Comparison of ENCODE assay signal across 9 mouse cellular contexts in genomic region chr3:96098616-96099267, GRCm38 (mm10). TPM values are rescaled to one million over a fixed set of nuclear protein-coding genes. Genes with fewer than 3 reads are reported as not detected.
DNase-seq lines count a peak whose midpoint lies in the region; ATAC-seq lines count a peak whose summit lies in the region.
"Had no signal": no experiment of that assay in that cellular context is flagged by ENCODE, and none has a peak within 500 bp of the region (broad histone marks: within the 10 kb centered on the region; RNA-seq: fewer than 3 reads in every experiment).

No protein-coding gene starts in this region.

- peak; percentile 15; the same call in 1 of the 2 replicates for ATAC-seq in limb, embryonic 13.5 days (ENCODE audit: low FRiP score, low read depth)
- peak; percentile 57 for ATAC-seq in common myeloid progenitor, adult 5-6 weeks (replicated peaks; ENCODE audit: low read depth, poor library complexity, severe bottlenecking)
- ATAC-seq in kidney, embryonic 14.5 days (ENCODE audit: low FRiP score, low TSS enrichment), result 0 out of 2 replicates have a peak, but pooled peaks have one; percentile 20

- WGBS in limb, embryonic 13.5 days, result 41% methylated on average over 7 of the region's 7 CpGs
- 65% methylated on average over 7 of the region's 7 CpGs for WGBS in limb, embryonic 10.5 days
- 52% methylated on average over 7 of the region's 7 CpGs for whole genome bisulfite sequencing in kidney, embryonic 14.5 days

- H3K9ac ChIP-seq in limb, embryonic 13.5 days, result no peak overlapping the region
- H3K9ac ChIP-seq in kidney, embryonic 14.5 days (ENCODE audit: low read depth, low read length), result no peak overlapping the region
- H3K9ac ChIP-seq: neural tube, embryonic 15.5 days had no signal

- no peak overlapping the region for H3K27ac ChIP-seq in limb, embryonic 13.5 days
- H3K27ac ChIP-seq in limb, embryonic 10.5 days, result no peak overlapping the region
- no peak overlapping the region for H3K27ac ChIP-seq in kidney, embryonic 14.5 days (ENCODE audit: low read depth, low read length)
- H3K27ac ChIP-seq: neural tube, embryonic 15.5 days had no signal

- H3K4me1 ChIP-seq in limb, embryonic 13.5 days, result peaks cover 18% of the 10 kb centered on the region
- H3K4me1 ChIP-seq in limb, embryonic 10.5 days, result peaks cover 8% of the 10 kb centered on the region
- H3K4me1 ChIP-seq in kidney, embryonic 14.5 days (ENCODE audit: control insufficient read depth, insufficient read depth, low read length), result peaks cover 7% of the 10 kb centered on the region; the same call in 1 of the 2 replicates

- H3K4me2 ChIP-seq in limb, embryonic 13.5 days (replicated peaks), result no peak overlapping the region
- H3K4me2 ChIP-seq in kidney, embryonic 14.5 days (replicated peaks; ENCODE audit: low read depth, low read length), result no peak overlapping the region
- H3K4me2 ChIP-seq: neural tube, embryonic 15.5 days had no signal

- H3K36me3 ChIP-seq in limb, embryonic 13.5 days, result no peaks in the 10 kb centered on the region
- no peaks in the 10 kb centered on the region for H3K36me3 ChIP-seq in limb, embryonic 10.5 days
- no peaks in the 10 kb centered on the region for H3K36me3 ChIP-seq in kidney, embryonic 14.5 days (ENCODE audit: control insufficient read depth, insufficient read depth, low read length)
- H3K36me3 ChIP-seq: neural tube, embryonic 15.5 days had no signal

- no peaks in the 10 kb centered on the region for H3K27me3 ChIP-seq in limb, embryonic 13.5 days
- no peaks in the 10 kb centered on the region for H3K27me3 ChIP-seq in limb, embryonic 10.5 days (ENCODE audit: low read depth, poor library complexity, severe bottlenecking)
- H3K27me3 ChIP-seq in kidney, embryonic 14.5 days (ENCODE audit: control insufficient read depth, insufficient read depth, low read length), result no peaks in the 10 kb centered on the region
- H3K27me3 ChIP-seq: neural tube, embryonic 15.5 days had no signal

- DNase-seq in limb, embryonic 10.5 days (ENCODE audit: low spot score), result no peak
- DNase-seq in skeletal muscle tissue, adult 2 months (ENCODE audit: low read depth, low spot score), result peak; percentile 85
- no peak for DNase-seq in layer of hippocampus, adult 18-20 months (ENCODE audit: low spot score in 2 of 2)
- DNase-seq in frontal cortex, postnatal 10 days (ENCODE audit: low spot score in 2 of 2), result no peak
- no peak for DNase-seq in spleen, postnatal 36 days (ENCODE audit: low spot score in 2 of 2)

- H3K9me3 ChIP-seq in limb, embryonic 13.5 days, result no peaks in the 10 kb centered on the region
- H3K9me3 ChIP-seq in limb, embryonic 10.5 days (replicated peaks), result no peaks in the 10 kb centered on the region
- H3K9me3 ChIP-seq in kidney, embryonic 14.5 days (ENCODE audit: control insufficient read depth, low read length), result no peaks in the 10 kb centered on the region
- H3K9me3 ChIP-seq: neural tube, embryonic 15.5 days had no signal

- H3K4me3 ChIP-seq in limb, embryonic 13.5 days, result no peak overlapping the region
- no peak overlapping the region for H3K4me3 ChIP-seq in limb, embryonic 10.5 days
- H3K4me3 ChIP-seq in kidney, embryonic 14.5 days (ENCODE audit: low read length), result no peak overlapping the region
- H3K4me3 ChIP-seq: neural tube, embryonic 15.5 days had no signal

RNA-seq across cellular contexts. Expression of gene Otud7b, which starts 5.6 kb away (rescaled TPM):
- 28.8 and 30.3 TPM in 2 replicates for polyA plus RNA-seq in limb, embryonic 13.5 days (2015; fragmentation: Nextera tagmentation; extraction: Ambion mirVana)
- 18.6 and 19.2 TPM in 2 replicates for polyA plus RNA-seq in limb, embryonic 10.5 days (2016; fragmentation: Nextera tagmentation; extraction: Ambion mirVana)
- 10.9 and 11.8 TPM in 2 replicates for total RNA-seq in common myeloid progenitor, adult 5-6 weeks (2017)
- 9.4 and 18.1 TPM in 2 replicates for polyA plus RNA-seq in kidney, embryonic 14.5 days (2014; fragmentation: Nextera tagmentation; extraction: Ambion mirVana)
- total RNA-seq in layer of hippocampus, adult 18-20 months (2021), result 10 to 100 TPM; 40.1 to 40.8 TPM

RNA-seq across cellular contexts. Expression of gene Vps45, which starts 40.5 kb away (rescaled TPM):
- 39.4 and 39.5 TPM in 2 replicates for polyA plus RNA-seq in limb, embryonic 13.5 days (2015; fragmentation: Nextera tagmentation; extraction: Ambion mirVana)
- 22.4 and 23.6 TPM in 2 replicates for polyA plus RNA-seq in limb, embryonic 10.5 days (2016; fragmentation: Nextera tagmentation; extraction: Ambion mirVana)
- total RNA-seq in common myeloid progenitor, adult 5-6 weeks (2017), result 19.6 and 35.9 TPM in 2 replicates
- polyA plus RNA-seq in kidney, embryonic 14.5 days (2014; fragmentation: Nextera tagmentation; extraction: Ambion mirVana), result 24.3 and 33.0 TPM in 2 replicates
- total RNA-seq in layer of hippocampus, adult 18-20 months (2021), result 10 to 100 TPM; 43.7 to 45.6 TPM
